Mouse (Mus musculus) E14TG2a.4 (cell line): ENCODE measurements around the gene Setd2.

Experiments
- CTCF ChIP-seq: conservative IDR thresholded peaks from 2 replicates; pipeline ENCODE4 v1.5.1; 2014; ENCODE audit warnings: low read length
- NANOG ChIP-seq: IDR thresholded peaks from 2 replicates; pipeline ENCODE4 v1.6.1; 2014; ENCODE audit warnings: borderline replicate concordance, low read length, mixed read lengths
- POU5F1 ChIP-seq: IDR thresholded peaks from 2 replicates; pipeline ENCODE4 v1.6.1; 2014; ENCODE audit warnings: low read length, borderline replicate concordance

GRCm38 (mm10) chr9:110531151-110531791 lies 1.1 kb upstream of the Setd2 start:
- TF ChIP-seq CTCF (no peak), POU5F1 (no peak), NANOG (no peak)
